Mouse (Mus musculus): ENCODE data around the gene Cip2a. TPM values are rescaled to one million over a fixed set of nuclear protein-coding genes. Genes with fewer than 3 reads are reported as not detected.

The Cip2a gene
- polyA plus RNA-seq, 1 experiment from 2014 or later = 6.2 TPM

DNA sequence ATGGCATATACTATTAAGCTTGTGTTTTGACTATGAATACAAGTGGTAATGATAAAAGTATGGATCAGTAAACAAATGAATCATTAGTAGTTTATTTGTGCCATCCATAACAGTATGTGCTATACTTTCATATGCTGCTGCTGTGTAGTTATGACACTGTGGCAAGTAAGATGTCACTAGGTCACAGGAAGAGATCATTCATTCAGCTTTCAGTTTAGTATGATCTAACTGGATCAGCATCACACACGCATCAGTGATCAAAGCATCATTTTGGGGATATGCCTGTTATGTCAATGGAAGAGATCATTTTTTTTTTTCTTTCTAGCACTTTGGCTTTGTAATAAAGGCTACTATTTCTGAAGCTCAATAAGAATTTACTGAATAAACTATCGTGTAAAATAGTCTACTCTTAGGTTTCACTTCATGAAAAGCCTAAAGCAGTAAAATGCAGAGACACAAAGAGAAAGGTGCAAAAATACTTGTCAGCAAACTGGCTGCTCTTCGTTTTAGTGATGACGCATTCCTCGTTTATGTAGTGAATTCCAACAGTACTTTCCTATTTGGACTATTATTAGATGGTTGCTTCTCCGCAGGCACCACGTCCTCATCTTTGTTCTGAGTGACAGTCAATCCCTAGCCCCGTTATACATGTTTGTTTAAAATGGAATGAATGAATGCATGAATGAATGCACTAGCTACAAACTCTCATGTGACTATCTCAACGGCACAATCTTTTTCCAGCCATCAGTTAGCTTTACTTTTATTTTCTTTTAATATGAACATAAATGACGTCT is 1.4 kb upstream of the Cip2a start:
- ATAC-seq (no peak), DNase-seq (no peak)
- Histone ChIP-seq H3K9me3 (ENCODE audit: low read length) (no peaks in the 10 kb centered on the region), H3K36me3 (replicated peaks; ENCODE audit: insufficient read depth, low read length) (no peaks in the 10 kb centered on the region; the same call in 1 of the 2 replicates), H3K4me2 (ENCODE audit: low read depth, low read length) (peak overlapping the region; percentile 75), H3K4me1 (ENCODE audit: insufficient read depth) (peaks cover 14% of the 10 kb centered on the region; the same call in 1 of the 2 replicates), H3K4me3 (ENCODE audit: low read depth, low read length) (peak overlapping the region; percentile 91), H3K27me3 (ENCODE audit: insufficient read depth, low read length) (no peaks in the 10 kb centered on the region), H3K27ac (ENCODE audit: low read depth) (peak overlapping the region; percentile 94; the same call in 1 of the 2 replicates), H3K9ac (replicated peaks) (peak overlapping the region; percentile 94)
- 29% methylated on average over 10 of the region's 10 CpGs for WGBS (ENCODE audit: insufficient replicate concordance)
- TF ChIP-seq EP300 (IDR thresholded peaks at IDR 0.05; ENCODE audit: low read depth) (no peak), CTCF (IDR thresholded peaks at IDR 0.05; ENCODE audit: low read depth) (no peak)

DNA sequence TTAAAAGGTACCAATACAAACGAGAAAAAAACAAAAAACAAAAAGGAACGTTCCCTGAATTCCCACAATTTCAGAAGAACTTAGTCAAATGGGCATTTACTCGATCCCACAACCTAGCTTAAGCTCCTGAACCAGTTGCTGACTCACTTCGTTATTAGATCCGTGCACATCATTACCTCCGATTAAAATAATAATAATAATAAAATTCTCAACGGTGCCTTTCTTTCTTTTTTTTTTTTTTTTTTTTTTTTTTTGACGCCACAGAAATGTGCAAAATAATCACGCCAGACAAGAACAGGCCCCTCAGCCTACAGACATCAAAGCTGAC is 790 bp upstream of the Cip2a start:
- Histone ChIP-seq H3K36me3 (replicated peaks; ENCODE audit: insufficient read depth, low read length) (no peaks in the 10 kb centered on the region; the same call in 1 of the 2 replicates), H3K27me3 (ENCODE audit: insufficient read depth, low read length) (no peaks in the 10 kb centered on the region), H3K4me1 (ENCODE audit: insufficient read depth) (peaks cover 14% of the 10 kb centered on the region; the same call in 1 of the 2 replicates), H3K4me3 (ENCODE audit: low read depth, low read length) (peak overlapping the region; percentile 91), H3K9ac (replicated peaks) (peak overlapping the region; percentile 94), H3K4me2 (ENCODE audit: low read depth, low read length) (peak overlapping the region; percentile 75), H3K27ac (ENCODE audit: low read depth) (peak overlapping the region; percentile 94), H3K9me3 (ENCODE audit: low read length) (no peaks in the 10 kb centered on the region)
- ATAC-seq = no peak
- DNase-seq = no peak
- WGBS (ENCODE audit: insufficient replicate concordance) = 2% methylated on average over 9 of the region's 9 CpGs
- TF ChIP-seq EP300 (IDR thresholded peaks at IDR 0.05; ENCODE audit: low read depth) (no peak), CTCF (IDR thresholded peaks at IDR 0.05; ENCODE audit: low read depth) (no peak)

DNA sequence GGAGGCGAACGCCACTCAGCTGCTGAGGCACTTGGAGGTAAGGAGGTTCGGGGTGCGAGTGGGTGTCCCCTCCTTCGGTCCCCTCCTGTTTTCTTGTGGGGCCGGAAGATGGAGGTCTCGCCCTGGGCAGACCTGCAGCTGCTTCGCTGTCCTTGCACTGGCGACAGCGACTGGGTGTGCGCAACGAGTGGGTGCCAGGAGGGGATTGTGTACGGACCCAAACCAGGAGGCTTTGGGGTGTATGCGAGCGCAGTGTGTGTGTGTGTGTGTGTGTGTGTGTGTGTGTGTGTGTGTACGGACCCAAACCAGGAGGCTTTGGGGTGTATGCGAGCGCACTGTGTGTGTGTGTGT is 333 bp downstream of the Cip2a start:
- no peaks in the 10 kb centered on the region for H3K27me3 ChIP-seq (ENCODE audit: insufficient read depth, low read length)
- H3K27ac ChIP-seq (ENCODE audit: low read depth) = peak overlapping the region; percentile 31; the same call in 1 of the 2 replicates
- TF ChIP-seq CTCF (IDR thresholded peaks at IDR 0.05; ENCODE audit: low read depth) (no peak), EP300 (IDR thresholded peaks at IDR 0.05; ENCODE audit: low read depth) (no peak)
- peak overlapping the region; percentile 94 for H3K9ac ChIP-seq (replicated peaks)
- DNase-seq (no peak), ATAC-seq (peak; percentile 24)
- H3K9me3 ChIP-seq (ENCODE audit: low read length) = no peaks in the 10 kb centered on the region
- peaks cover 7% of the 10 kb centered on the region for H3K36me3 ChIP-seq (replicated peaks; ENCODE audit: insufficient read depth, low read length)
- peak overlapping the region; percentile 75 for H3K4me2 ChIP-seq (ENCODE audit: low read depth, low read length)
- peak overlapping the region; percentile 91 for H3K4me3 ChIP-seq (ENCODE audit: low read depth, low read length)
- H3K4me1 ChIP-seq (ENCODE audit: insufficient read depth) = peaks cover 14% of the 10 kb centered on the region; the same call in 1 of the 2 replicates
- under 1% methylated on average over 18 of the region's 18 CpGs for WGBS (ENCODE audit: insufficient replicate concordance)

DNA sequence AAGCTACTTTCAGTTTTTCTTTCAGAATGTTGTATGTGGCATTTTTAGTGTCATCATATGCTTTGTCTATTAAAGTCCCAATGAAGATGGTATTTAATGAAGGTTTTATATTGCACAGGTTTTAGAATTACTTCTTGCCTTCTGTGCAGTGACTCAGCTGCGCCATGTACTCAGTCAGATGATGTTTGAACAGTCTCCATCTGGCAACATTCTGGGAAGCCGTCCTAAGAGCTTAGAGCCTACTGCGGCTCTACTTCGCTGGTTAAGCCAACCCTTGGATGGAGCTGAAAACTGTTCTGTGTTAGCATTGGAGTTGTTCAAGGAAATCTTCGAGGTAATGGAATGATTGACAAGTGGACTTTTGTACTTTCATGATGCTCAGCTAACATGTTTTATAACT is 10.2 kb downstream of the Cip2a start:
- Histone ChIP-seq H3K9me3 (ENCODE audit: low read length) (no peaks in the 10 kb centered on the region), H3K4me2 (ENCODE audit: low read depth, low read length) (no peak overlapping the region), H3K36me3 (replicated peaks; ENCODE audit: insufficient read depth, low read length) (peaks cover 37% of the 10 kb centered on the region), H3K4me1 (ENCODE audit: insufficient read depth) (no peaks in the 10 kb centered on the region), H3K9ac (replicated peaks) (no peak overlapping the region), H3K27me3 (ENCODE audit: insufficient read depth, low read length) (no peaks in the 10 kb centered on the region), H3K4me3 (ENCODE audit: low read depth, low read length) (no peak overlapping the region), H3K27ac (ENCODE audit: low read depth) (no peak overlapping the region)
- WGBS (ENCODE audit: insufficient replicate concordance) = 90% methylated on average over 5 of the region's 5 CpGs
- TF ChIP-seq CTCF (IDR thresholded peaks at IDR 0.05; ENCODE audit: low read depth) (no peak), EP300 (IDR thresholded peaks at IDR 0.05; ENCODE audit: low read depth) (no peak)
- DNase-seq (no peak), ATAC-seq (no peak)

DNA sequence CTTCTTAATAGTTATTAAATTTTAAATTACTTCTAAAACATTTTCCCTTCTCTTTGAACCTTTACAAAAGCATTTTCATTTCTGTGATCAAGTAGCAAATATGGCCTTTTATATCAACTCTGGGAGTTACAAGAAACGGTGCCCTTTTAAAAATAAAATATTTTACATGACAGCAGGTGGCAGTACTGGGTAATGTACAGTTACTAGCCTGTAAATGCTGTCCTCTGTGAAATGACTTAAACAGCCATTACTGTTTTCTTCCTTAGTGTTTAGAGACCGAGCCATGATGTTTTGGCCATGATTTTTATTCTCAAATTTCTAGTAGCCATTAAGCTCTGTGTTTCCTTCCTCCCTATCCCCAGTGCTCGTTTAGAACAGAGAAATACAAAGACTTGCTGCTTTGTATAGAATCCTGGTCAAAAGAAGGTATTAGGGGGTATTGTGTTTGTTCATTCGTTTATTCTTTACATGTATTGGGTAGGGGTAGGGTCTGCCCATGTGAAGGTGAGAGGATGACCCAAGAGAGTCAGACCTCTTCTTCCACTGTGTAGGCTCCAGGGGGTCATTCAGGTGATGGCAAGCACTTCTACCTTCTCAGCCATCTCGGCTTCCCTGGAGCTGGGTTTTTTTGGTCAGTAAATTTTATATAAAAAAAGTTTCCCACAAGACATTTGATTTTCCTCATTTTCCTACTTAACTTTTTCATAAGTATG is 22.8 kb downstream of the Cip2a start:
- H3K9ac ChIP-seq (replicated peaks) = no peak overlapping the region
- peaks cover 36% of the 10 kb centered on the region for H3K36me3 ChIP-seq (replicated peaks; ENCODE audit: insufficient read depth, low read length)
- H3K4me3 ChIP-seq (ENCODE audit: low read depth, low read length) = no peak overlapping the region
- no peak for ATAC-seq
- no peaks in the 10 kb centered on the region for H3K9me3 ChIP-seq (ENCODE audit: low read length)
- H3K4me2 ChIP-seq (ENCODE audit: low read depth, low read length) = no peak overlapping the region
- 80% methylated on average over 5 of the region's 5 CpGs for WGBS (ENCODE audit: insufficient replicate concordance)
- H3K4me1 ChIP-seq (ENCODE audit: insufficient read depth) = no peaks in the 10 kb centered on the region
- no peak for DNase-seq
- no peak overlapping the region for H3K27ac ChIP-seq (ENCODE audit: low read depth)
- no peaks in the 10 kb centered on the region for H3K27me3 ChIP-seq (ENCODE audit: insufficient read depth, low read length)
- TF ChIP-seq EP300 (IDR thresholded peaks at IDR 0.05; ENCODE audit: low read depth) (no peak), CTCF (IDR thresholded peaks at IDR 0.05; ENCODE audit: low read depth) (peak; percentile 31; the same call in 1 of the 2 replicates)

DNA sequence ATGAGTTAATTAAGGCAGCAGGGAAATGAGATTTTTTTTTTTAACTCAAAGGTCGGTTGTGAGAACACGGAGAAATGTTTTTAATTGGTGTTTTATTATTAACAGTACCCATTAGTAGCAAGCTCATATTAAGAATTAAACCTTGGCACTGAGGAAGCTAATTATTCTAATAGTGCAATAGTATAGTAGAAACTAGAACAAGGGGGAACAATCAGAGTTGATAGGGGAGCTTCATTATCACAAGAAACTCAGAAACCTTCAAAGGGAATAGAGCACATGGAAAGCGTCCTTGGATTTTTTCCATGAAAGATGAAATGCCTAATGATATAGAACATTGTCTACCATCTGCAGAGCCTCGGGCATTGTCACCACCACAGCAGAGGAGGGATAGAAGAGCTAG is 41.9 kb downstream of the Cip2a start:
- Histone ChIP-seq H3K9me3 (ENCODE audit: low read length) (no peaks in the 10 kb centered on the region), H3K4me1 (ENCODE audit: insufficient read depth) (no peaks in the 10 kb centered on the region), H3K36me3 (replicated peaks; ENCODE audit: insufficient read depth, low read length) (no peaks in the 10 kb centered on the region), H3K27me3 (ENCODE audit: insufficient read depth, low read length) (no peaks in the 10 kb centered on the region), H3K4me2 (ENCODE audit: low read depth, low read length) (no peak overlapping the region), H3K4me3 (ENCODE audit: low read depth, low read length) (no peak overlapping the region), H3K9ac (replicated peaks) (no peak overlapping the region), H3K27ac (ENCODE audit: low read depth) (no peak overlapping the region)
- no peak for TF ChIP-seq CTCF (IDR thresholded peaks at IDR 0.05; ENCODE audit: low read depth)
- TF ChIP-seq EP300 (IDR thresholded peaks at IDR 0.05; ENCODE audit: low read depth) = no peak
- no peak for ATAC-seq
- no peak for DNase-seq
- 72% methylated on average over 4 of the region's 4 CpGs for WGBS (ENCODE audit: insufficient replicate concordance)

Measured in liver, postnatal 0 days (tissue).